Mouse (Mus musculus) CH12.LX (cell line): ENCODE measurements around the gene Ankrd63. TPM values are rescaled to one million over a fixed set of nuclear protein-coding genes. Genes with fewer than 3 reads are reported as not detected.
"Not testable (repeated sequence)": the region's sequence is repeated elsewhere in the genome, so short reads cannot be mapped to it uniquely, and the experiment has no call there.

Source experiments
- DNase-seq: peaks from one replicate; pipeline ENCODE4 v3.0.0-alpha.2; 2013; ENCODE audit errors: extremely low read depth
- H3K27ac ChIP-seq: 2 replicates; pipeline ENCODE4 v1.5.1; 2012; ENCODE audit warnings: low read depth, mild to moderate bottlenecking, control low read depth, moderate library complexity; ENCODE audit not compliant: insufficient read depth
- H3K27me3 ChIP-seq: replicated peaks from 2 replicates; pipeline ENCODE3; 2012; ENCODE audit warnings: inconsistent platforms
- H3K36me3 ChIP-seq, 2 experiments: replicated peaks in 1 of 2; 2 replicates each; pipeline versions ENCODE3 to v1.6.1; 2012; ENCODE audit warnings: inconsistent platforms in 1 of 2, low read length in 1 of 2, mild to moderate bottlenecking in 1 of 2, mixed read lengths in 1 of 2, moderate library complexity in 1 of 2; ENCODE audit not compliant: control insufficient read depth in 1 of 2, insufficient read depth in 1 of 2
- H3K4me1 ChIP-seq, 2 experiments: 2 replicates each; pipeline ENCODE4 v1.6.1; 2012; ENCODE audit warnings: inconsistent platforms in 1 of 2, moderate library complexity in 1 of 2; ENCODE audit not compliant: insufficient read depth in 2 of 2, control insufficient read depth in 1 of 2
- H3K4me2 ChIP-seq: 2 replicates; pipeline ENCODE4 v1.6.1; 2012; ENCODE audit warnings: low read depth, mild to moderate bottlenecking, control low read depth; ENCODE audit not compliant: poor library complexity, insufficient read depth, severe bottlenecking
- H3K4me3 ChIP-seq, 3 experiments: fragments of 150-350 bp in 1 of 3; sonication (generic) in 1 of 3; replicated peaks in 1 of 3; 2 replicates each; pipeline versions ENCODE3 to v1.5.1; 2011 to 2012; ENCODE audit warnings: low read depth in 2 of 3, low read length in 2 of 3, mild to moderate bottlenecking in 2 of 3, moderate library complexity in 2 of 3, control low read depth in 1 of 3, improper control_type of control experiment in 1 of 3, inconsistent platforms in 1 of 3, mixed read lengths in 1 of 3; ENCODE audit not compliant: poor library complexity in 1 of 3
- H3K79me2 ChIP-seq: replicated peaks from 2 replicates; pipeline ENCODE4 v1.6.1; 2012; ENCODE audit warnings: mild to moderate bottlenecking, moderate library complexity; ENCODE audit not compliant: control insufficient read depth, poor library complexity, insufficient read depth, severe bottlenecking; ENCODE audit errors: extremely low read depth
- H3K9ac ChIP-seq: 2 replicates; pipeline ENCODE4 v1.6.1; 2012; ENCODE audit warnings: low read depth, mild to moderate bottlenecking, control low read depth, moderate library complexity; ENCODE audit not compliant: insufficient read depth
- H3K9me3 ChIP-seq: replicated peaks from 2 replicates; pipeline ENCODE3; 2012; ENCODE audit warnings: low read length, inconsistent platforms, mixed read lengths
- ETS1 ChIP-seq: conservative IDR thresholded peaks from 2 replicates; pipeline ENCODE4 v1.6.1; 2012; ENCODE audit warnings: low read depth, mild to moderate bottlenecking, inconsistent platforms, low read length, improper control_type of control experiment, moderate library complexity
- GABPA ChIP-seq: IDR thresholded peaks from 2 replicates; pipeline ENCODE4 v1.6.1; 2012; ENCODE audit warnings: low read depth, low read length, improper control_type of control experiment, inconsistent platforms; ENCODE audit not compliant: insufficient replicate concordance
- PAX5 ChIP-seq: IDR thresholded peaks from 2 replicates; pipeline ENCODE4 v1.6.1; 2012; ENCODE audit warnings: low read length, inconsistent platforms, mixed read lengths
- SMC3 ChIP-seq: IDR thresholded peaks from 2 replicates; pipeline ENCODE4 v1.6.1; 2011; ENCODE audit warnings: low read depth, low read length, improper control_type of control experiment
- UBTF ChIP-seq: IDR thresholded peaks from 2 replicates; pipeline ENCODE4 v1.6.1; 2012; ENCODE audit warnings: low read depth, mild to moderate bottlenecking, inconsistent platforms, low read length, improper control_type of control experiment, moderate library complexity
- dilution Hi-C: fragments of 300-500 bp; cut with MboI; formaldehyde crosslinking; loops from 2 replicates; pipeline ENCODE4 v1.14.3; 2020; ENCODE audit warnings: low sequenced_read_pairs; ENCODE audit not compliant: extremely low pct_unique_long_range_greater_than_20kb, extremely low pct_ligation_motif_present
- in situ Hi-C: fragments of 300-500 bp; cut with MboI; formaldehyde crosslinking; loops from 3 replicates; pipeline ENCODE4 v1.14.3; 2019; ENCODE audit warnings: low sequenced_read_pairs, low pct_ligation_motif_present, low pct_unique_long_range_greater_than_20kb, mixed read lengths
- polyA plus RNA-seq: library from polyadenylated mRNA; unstranded; fragments of >175 nt; gene quantifications from 2 replicates; pipeline ENCODE4 v1.2.1, GENCODE M21; 2012; ENCODE audit warnings: low read depth; ENCODE audit not compliant: insufficient read length
- total RNA-seq, 2 experiments: library from RNA; depleted of rRNA; stranded (reverse); fragments of 300-350 nt in 1 of 2; fragments of >200 nt in 1 of 2; gene quantifications; 2 replicates each; pipeline ENCODE4 v1.2.3; 2012 to 2014

Gene Ankrd63
- total and polyA plus RNA-seq, 3 experiments, result 0.07 TPM; not detected in 2

GRCm38 (mm10) chr2:118656688-118657281, 47.0 kb downstream of the Ankrd63 start:
- Histone ChIP-seq H3K4me1 (peaks cover 24 to 58% of the 10 kb centered on the region in 2 experiments), H3K4me3 (no peak overlapping the region), H3K36me3 (no peaks in the 10 kb centered on the region), H3K9me3 (no peaks in the 10 kb centered on the region), H3K79me2 (no peaks in the 10 kb centered on the region), H3K27me3 (no peaks in the 10 kb centered on the region), H3K4me2 (no peak overlapping the region), H3K9ac (no peak overlapping the region), H3K27ac (no peak overlapping the region)
- DNase-seq, result no peak
- dilution Hi-C loops, result no loop called here
- TF ChIP-seq GABPA (no peak), SMC3 (no peak), UBTF (no peak), ETS1 (no peak), PAX5 (no peak)
- in situ Hi-C loops, result no loop called here

GRCm38 (mm10) chr2:118650697-118651096, 53.1 kb downstream of the Ankrd63 start:
- H3K27me3 ChIP-seq, DNase-seq, H3K9me3 ChIP-seq, dilution Hi-C loops, H3K4me3 ChIP-seq, H3K9ac ChIP-seq, in situ Hi-C loops, H3K27ac ChIP-seq, H3K4me2 ChIP-seq, H3K79me2 ChIP-seq: not testable (repeated sequence)
- Histone ChIP-seq H3K36me3 (peaks cover 0 to 12% of the 10 kb centered on the region in 2 experiments), H3K4me1 (peaks cover 0 to 25% of the 10 kb centered on the region in 2 experiments; a peak in 3 of 4 replicates)

Other genes with a start within 250 kb of the Ankrd63 start
- 139 and 172 TPM in 2 replicates for gene Srp14, start 224.3 kb downstream of the Ankrd63 start, total RNA-seq (2012; rRNA removed)
- gene Srp14, start 224.3 kb downstream of the Ankrd63 start, total RNA-seq (2014; rRNA removed), result 215 and 224 TPM in 2 replicates
- gene Srp14, start 224.3 kb downstream of the Ankrd63 start, polyA plus RNA-seq, result 151 and 160 TPM in 2 replicates
- 3.4 and 5.6 TPM in 2 replicates for gene Bmf, start 154.3 kb downstream of the Ankrd63 start, total RNA-seq (2012; rRNA removed)
- gene Bmf, start 154.3 kb downstream of the Ankrd63 start, total RNA-seq (2014; rRNA removed), result 2.6 and 2.8 TPM in 2 replicates
- gene Bmf, start 154.3 kb downstream of the Ankrd63 start, polyA plus RNA-seq, result 1.1 and 1.4 TPM in 2 replicates
- gene Bub1b, start 105.8 kb downstream of the Ankrd63 start, total RNA-seq (2012; rRNA removed), result 91.5 and 98.3 TPM in 2 replicates
- 113 and 118 TPM in 2 replicates for gene Bub1b, start 105.8 kb downstream of the Ankrd63 start, total RNA-seq (2014; rRNA removed)
- gene Bub1b, start 105.8 kb downstream of the Ankrd63 start, polyA plus RNA-seq, result 99.3 and 113 TPM in 2 replicates
- 0.29 and 0.42 TPM in 2 replicates for gene Pak6, start 40.7 kb downstream of the Ankrd63 start, total RNA-seq (2012; rRNA removed)
- gene Pak6, start 40.7 kb downstream of the Ankrd63 start, total RNA-seq (2014; rRNA removed), result 0.05 and 0.11 TPM in 2 replicates
- 0.45 and 0.73 TPM in 2 replicates for gene Pak6, start 40.7 kb downstream of the Ankrd63 start, polyA plus RNA-seq
- 6.9 and 7.8 TPM in 2 replicates for gene Plcb2, start 24.5 kb upstream of the Ankrd63 start, total RNA-seq (2012; rRNA removed)
- gene Plcb2, start 24.5 kb upstream of the Ankrd63 start, total RNA-seq (2014; rRNA removed), result 5.7 and 6.4 TPM in 2 replicates
- gene Plcb2, start 24.5 kb upstream of the Ankrd63 start, polyA plus RNA-seq, result 18.9 and 22.3 TPM in 2 replicates
- 4.2 and 4.3 TPM in 2 replicates for gene Inafm2, start 41.8 kb upstream of the Ankrd63 start, total RNA-seq (2012; rRNA removed)
- 3.6 TPM in 2 replicates for gene Inafm2, start 41.8 kb upstream of the Ankrd63 start, total RNA-seq (2014; rRNA removed)
- gene Inafm2, start 41.8 kb upstream of the Ankrd63 start, polyA plus RNA-seq, result 2.6 and 2.7 TPM in 2 replicates
- gene Ccdc9b, start 58.7 kb upstream of the Ankrd63 start, total RNA-seq (2012; rRNA removed), result not detected in 2 replicates
- gene Ccdc9b, start 58.7 kb upstream of the Ankrd63 start, total RNA-seq (2014; rRNA removed), result not detected in 2 replicates
- gene Ccdc9b, start 58.7 kb upstream of the Ankrd63 start, polyA plus RNA-seq, result not detected in 2 replicates
- not detected in 2 replicates for gene Phgr1, start 68.8 kb upstream of the Ankrd63 start, total RNA-seq (2012; rRNA removed)
- gene Phgr1, start 68.8 kb upstream of the Ankrd63 start, total RNA-seq (2014; rRNA removed), result not detected in 2 replicates
- gene Phgr1, start 68.8 kb upstream of the Ankrd63 start, polyA plus RNA-seq, result not detected in 2 replicates
- gene Disp2, start 75.8 kb upstream of the Ankrd63 start, total RNA-seq (2012; rRNA removed), result not detected in 2 replicates
- not detected in 2 replicates for gene Disp2, start 75.8 kb upstream of the Ankrd63 start, total RNA-seq (2014; rRNA removed)
- not detected in 2 replicates for gene Disp2, start 75.8 kb upstream of the Ankrd63 start, polyA plus RNA-seq
- gene Knstrn, start 110.0 kb upstream of the Ankrd63 start, total RNA-seq (2012; rRNA removed), result 72.9 and 82.1 TPM in 2 replicates
- 72.9 and 76.6 TPM in 2 replicates for gene Knstrn, start 110.0 kb upstream of the Ankrd63 start, total RNA-seq (2014; rRNA removed)
- gene Knstrn, start 110.0 kb upstream of the Ankrd63 start, polyA plus RNA-seq, result 97.2 and 108 TPM in 2 replicates
- 28.4 and 29.3 TPM in 2 replicates for gene Ivd, start 158.0 kb upstream of the Ankrd63 start, total RNA-seq (2012; rRNA removed)
- 25.5 and 30.0 TPM in 2 replicates for gene Ivd, start 158.0 kb upstream of the Ankrd63 start, total RNA-seq (2014; rRNA removed)
- gene Ivd, start 158.0 kb upstream of the Ankrd63 start, polyA plus RNA-seq, result 27.6 and 34.5 TPM in 2 replicates
- gene Bahd1, start 196.4 kb upstream of the Ankrd63 start, total RNA-seq (2012; rRNA removed), result 28.7 and 32.1 TPM in 2 replicates
- gene Bahd1, start 196.4 kb upstream of the Ankrd63 start, total RNA-seq (2014; rRNA removed), result 14.1 and 15.3 TPM in 2 replicates
- 37.5 and 37.8 TPM in 2 replicates for gene Bahd1, start 196.4 kb upstream of the Ankrd63 start, polyA plus RNA-seq
- 4.4 and 5.1 TPM in 2 replicates for gene Chst14, start 222.5 kb upstream of the Ankrd63 start, total RNA-seq (2012; rRNA removed)
- 3.1 and 4.7 TPM in 2 replicates for gene Chst14, start 222.5 kb upstream of the Ankrd63 start, total RNA-seq (2014; rRNA removed)
- gene Chst14, start 222.5 kb upstream of the Ankrd63 start, polyA plus RNA-seq, result 6.7 and 8.4 TPM in 2 replicates